Comparison of ENCODE assay signal across 8 mouse cellular contexts in genomic region chr1:45672443-45673156, GRCm38 (mm10).
A peak's percentile ranks its signal among the peaks of the same experiment; 100 is the strongest.
DNase-seq lines count a peak whose midpoint lies in the region; ATAC-seq lines count a peak whose summit lies in the region.

No protein-coding gene starts in this region.

- H3K4me3 ChIP-seq in hindbrain, embryonic 10.5 days = no peak overlapping the region
- H3K4me3 ChIP-seq in hindbrain, embryonic 12.5 days = no peak overlapping the region
- no peak overlapping the region for H3K4me3 ChIP-seq in embryonic facial prominence, embryonic 15.5 days (replicated peaks)
- H3K4me3 ChIP-seq in lung, embryonic 15.5 days = no peak overlapping the region

- no peaks in the 10 kb centered on the region for H3K4me1 ChIP-seq in hindbrain, embryonic 10.5 days (replicated peaks)
- H3K4me1 ChIP-seq in hindbrain, embryonic 12.5 days = no peaks in the 10 kb centered on the region
- H3K4me1 ChIP-seq in embryonic facial prominence, embryonic 15.5 days = 0 out of 2 replicates have a peak, but pooled peaks cover 3% of the 10 kb centered on the region
- no peaks in the 10 kb centered on the region for H3K4me1 ChIP-seq in lung, embryonic 15.5 days

- no peaks in the 10 kb centered on the region for H3K27me3 ChIP-seq in hindbrain, embryonic 10.5 days (ENCODE audit: insufficient read depth, poor library complexity, severe bottlenecking)
- H3K27me3 ChIP-seq in hindbrain, embryonic 12.5 days = no peaks in the 10 kb centered on the region
- H3K27me3 ChIP-seq in embryonic facial prominence, embryonic 15.5 days = no peaks in the 10 kb centered on the region
- no peaks in the 10 kb centered on the region for H3K27me3 ChIP-seq in lung, embryonic 15.5 days

- H3K36me3 ChIP-seq in hindbrain, embryonic 10.5 days = no peaks in the 10 kb centered on the region
- H3K36me3 ChIP-seq in hindbrain, embryonic 12.5 days = no peaks in the 10 kb centered on the region
- no peaks in the 10 kb centered on the region for H3K36me3 ChIP-seq in embryonic facial prominence, embryonic 15.5 days
- no peaks in the 10 kb centered on the region for H3K36me3 ChIP-seq in lung, embryonic 15.5 days

- no peak overlapping the region for H3K9ac ChIP-seq in hindbrain, embryonic 12.5 days
- H3K9ac ChIP-seq in embryonic facial prominence, embryonic 15.5 days = no peak overlapping the region
- H3K9ac ChIP-seq in lung, embryonic 15.5 days = no peak overlapping the region

- H3K4me2 ChIP-seq in hindbrain, embryonic 12.5 days (replicated peaks) = no peak overlapping the region
- no peak overlapping the region for H3K4me2 ChIP-seq in embryonic facial prominence, embryonic 15.5 days (replicated peaks)
- no peak overlapping the region for H3K4me2 ChIP-seq in lung, embryonic 15.5 days

- DNase-seq in hindbrain, embryonic 10.5 days (ENCODE audit: low spot score) = peak; percentile 43
- peak; percentile 86 to 88 for DNase-seq in heart, postnatal 10 days
- peak; percentile 51 to 83 for DNase-seq in layer of hippocampus, adult 18-20 months (ENCODE audit: low spot score in 2 of 2)
- DNase-seq in right cerebral cortex, postnatal 36 days (ENCODE audit: low spot score in 2 of 2) = peak; percentile 18 to 32
- no peak for DNase-seq in thymus, adult 18-20 months

- 57% methylated on average over 5 of the region's 5 CpGs for WGBS in hindbrain, embryonic 10.5 days
- 50% methylated on average over 5 of the region's 5 CpGs for WGBS in hindbrain, embryonic 12.5 days
- WGBS in embryonic facial prominence, embryonic 15.5 days = 9% methylated on average over 5 of the region's 5 CpGs
- WGBS in lung, embryonic 15.5 days = 22% methylated on average over 5 of the region's 5 CpGs

- no peaks in the 10 kb centered on the region for H3K9me3 ChIP-seq in hindbrain, embryonic 10.5 days
- no peaks in the 10 kb centered on the region for H3K9me3 ChIP-seq in hindbrain, embryonic 12.5 days (replicated peaks)
- no peaks in the 10 kb centered on the region for H3K9me3 ChIP-seq in embryonic facial prominence, embryonic 15.5 days (replicated peaks)
- H3K9me3 ChIP-seq in lung, embryonic 15.5 days = no peaks in the 10 kb centered on the region

- no peak for ATAC-seq in hindbrain, embryonic 12.5 days (ENCODE audit: low FRiP score)
- peak; percentile 91 for ATAC-seq in embryonic facial prominence, embryonic 15.5 days (ENCODE audit: insufficient number of reproducible peaks, low FRiP score, low TSS enrichment, low read depth)
- ATAC-seq in lung, embryonic 15.5 days (ENCODE audit: borderline replicate concordance, extremely low read depth, low FRiP score, low TSS enrichment) = peak; percentile 91

- H3K27ac ChIP-seq in hindbrain, embryonic 10.5 days = no peak overlapping the region
- no peak overlapping the region for H3K27ac ChIP-seq in hindbrain, embryonic 12.5 days
- H3K27ac ChIP-seq in embryonic facial prominence, embryonic 15.5 days (replicated peaks) = peak overlapping the region; percentile 71
- peak overlapping the region; percentile 70 for H3K27ac ChIP-seq in lung, embryonic 15.5 days

- intact Hi-C loops in heart, postnatal 10 days (cut with DNase I) = loop anchor here (5.0 to 10.0 kb wide), 3 partner anchors 95 to 1448 kb away; no protein-coding TSS in a partner anchor

Comparison
In these comparisons a context has a peak if more than half of its experiments do, and no peak if none do; other contexts are left out.
1. DNase-seq: peak in hindbrain, embryonic 10.5 days (single experiment), heart, postnatal 10 days (2 of 2), layer of hippocampus, adult 18-20 months (2 of 2) and right cerebral cortex, postnatal 36 days (2 of 2); none in thymus, adult 18-20 months (0 of 2).
2. H3K27ac ChIP-seq: peak in embryonic facial prominence, embryonic 15.5 days (single experiment) and lung, embryonic 15.5 days (single experiment); none in hindbrain, embryonic 10.5 days (single experiment) and hindbrain, embryonic 12.5 days (single experiment).